Mouse (Mus musculus) left cerebral cortex, postnatal 10 days (tissue): ENCODE measurements at regions not wholly inside any gene's neighbourhood (a gene's known extent, or its start where the extent isn't known, plus 50 kb on each side); places are given as distances from the start of the nearest gene placed in this dataset.

Experiments used
- DNase-seq, 2 experiments: peaks; one replicate each; pipeline ENCODE4 v3.0.0; 2021 to 2022; ENCODE audit warnings: low spot score in 2 of 2, mixed read lengths in 1 of 2; ENCODE audit errors: extremely low spot score in 1 of 2
- intact Hi-C: fragments of 180-260 bp; cut with DNase I; formaldehyde crosslinking; loops from one replicate; pipeline ENCODE4 v1.15.1; 2025

- DNase-seq, result no peak
- intact Hi-C loops, result no loop called here
Observed at GRCm38 (mm10) chr3:150109561-150109960, 1119.2 kb upstream of the Adgrl2 start.

DNA sequence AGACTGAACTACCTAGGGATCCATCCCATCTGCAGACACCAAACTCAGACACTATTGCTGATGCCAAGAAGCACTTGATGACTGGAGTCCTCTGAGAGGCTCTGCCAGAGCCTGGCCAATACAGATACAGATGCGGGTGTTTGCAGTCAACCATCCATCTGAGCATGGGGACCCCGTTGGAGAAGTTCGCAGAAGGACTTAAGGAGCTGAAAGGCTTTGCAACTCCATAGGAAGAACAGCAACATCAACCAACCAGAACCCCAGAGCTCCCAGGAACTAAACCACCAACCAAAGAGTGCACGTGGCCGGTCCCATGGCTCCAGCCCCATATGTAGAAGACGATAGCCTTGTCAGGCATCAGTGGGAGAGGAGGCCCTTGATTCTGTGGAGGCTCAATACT, 1121.9 kb upstream of the Adgrl2 start:
- intact Hi-C loops, result no loop called here
- DNase-seq, result no peak

GRCm38 (mm10) chr3:150119866-150120265, 1129.5 kb upstream of the Adgrl2 start:
- intact Hi-C loops, result no loop called here
- DNase-seq, result no peak

DNA sequence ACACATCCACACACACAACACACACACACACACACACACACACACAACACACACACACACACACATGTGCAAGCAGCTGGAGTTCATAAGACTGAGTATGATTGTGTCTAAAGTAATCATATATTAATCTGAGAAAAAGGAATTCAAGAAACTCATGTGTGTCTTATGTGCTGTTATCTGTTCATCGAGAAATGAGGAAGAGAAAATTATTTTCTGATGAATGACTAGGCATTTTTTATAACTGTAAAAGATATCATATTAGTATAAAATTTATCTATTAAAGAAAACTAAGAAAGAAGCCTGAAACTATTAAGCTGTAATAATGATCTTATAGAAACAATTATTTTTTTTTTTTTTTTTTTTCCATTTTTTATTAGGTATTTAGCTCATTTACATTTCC, 1156.3 kb upstream of the Adgrl2 start:
- intact Hi-C loops, result no loop called here

GRCm38 (mm10) chr3:150151152-150151822, 1160.9 kb upstream of the Adgrl2 start:
- no peak for DNase-seq

More for the DNA sequence above, 1156.3 kb upstream of the Adgrl2 start:
- no peak for DNase-seq

GRCm38 (mm10) chr3:150151823-150152158, 1161.4 kb upstream of the Adgrl2 start:
- DNase-seq, result no peak
- intact Hi-C loops, result no loop called here

More at GRCm38 (mm10) chr3:150151152-150151822, 1160.9 kb upstream of the Adgrl2 start:
- intact Hi-C loops, result no loop called here

DNA sequence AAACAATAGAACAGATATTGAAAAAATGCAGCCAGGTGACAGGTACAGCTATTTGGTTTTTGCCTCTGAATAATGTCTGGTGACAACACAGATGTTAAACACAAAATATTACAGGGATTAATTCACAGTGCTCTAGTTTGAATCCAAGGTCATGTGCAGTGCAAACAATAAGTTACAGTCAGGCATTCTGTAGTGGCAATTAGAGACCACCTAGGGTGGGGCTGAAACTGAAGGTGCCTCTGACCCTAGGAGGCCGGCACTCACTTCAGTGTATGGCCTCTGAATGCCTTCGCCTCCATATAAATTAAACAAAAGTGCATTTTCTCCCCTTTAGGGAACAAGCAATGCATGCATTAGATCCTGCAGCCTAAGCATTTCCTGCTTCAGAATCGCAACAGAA, 1162.5 kb upstream of the Adgrl2 start:
- no peak for DNase-seq
- intact Hi-C loops, result no loop called here

GRCm38 (mm10) chr3:150185807-150186206, 1195.5 kb upstream of the Adgrl2 start:
- intact Hi-C loops, result no loop called here

GRCm38 (mm10) chr3:150193132-150193531, 1202.8 kb upstream of the Adgrl2 start:
- intact Hi-C loops, result no loop called here
- DNase-seq, result no peak

More at GRCm38 (mm10) chr3:150185807-150186206, 1195.5 kb upstream of the Adgrl2 start:
- no peak for DNase-seq

DNA sequence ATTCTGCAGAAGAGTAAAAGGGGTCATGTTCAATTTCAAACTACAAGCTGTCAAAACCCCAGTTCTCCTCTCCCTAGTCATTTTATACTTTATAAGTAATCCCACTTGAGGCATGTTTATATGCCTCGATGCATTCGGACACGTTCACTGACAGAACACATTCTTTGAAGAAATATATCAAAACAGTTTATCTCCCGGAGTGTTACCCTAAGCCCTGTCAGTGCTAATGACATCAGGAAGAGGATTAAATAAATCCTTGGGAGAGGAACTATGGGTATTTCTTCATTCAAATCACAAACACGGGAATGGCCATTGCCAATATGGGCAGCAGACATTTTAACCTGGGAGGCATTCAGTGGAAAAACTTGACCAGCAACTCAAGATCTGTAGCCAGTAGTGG, 1208.1 kb upstream of the Adgrl2 start:
- intact Hi-C loops, result no loop called here

DNA sequence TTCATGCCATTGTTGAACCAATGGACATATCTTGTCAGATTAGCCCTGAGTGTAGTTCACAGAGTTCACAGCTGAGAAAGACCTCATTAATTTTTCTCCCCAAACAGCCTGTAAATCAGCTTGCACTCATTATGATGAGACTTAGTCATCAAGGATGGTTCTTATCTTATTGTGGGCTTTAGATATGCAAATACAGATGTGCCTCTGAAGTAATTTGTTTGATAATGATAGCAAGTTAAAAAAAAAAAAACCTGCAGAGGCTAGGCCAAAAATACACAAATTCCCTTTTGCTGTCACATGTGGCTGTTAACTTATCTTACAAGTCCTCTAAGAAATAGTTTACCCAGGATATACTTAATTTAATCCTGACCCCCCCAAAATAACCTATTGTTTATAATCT, 1215.5 kb upstream of the Adgrl2 start:
- DNase-seq, result no peak
- intact Hi-C loops, result no loop called here

More for the DNA sequence above, 1208.1 kb upstream of the Adgrl2 start:
- DNase-seq, result no peak

DNA sequence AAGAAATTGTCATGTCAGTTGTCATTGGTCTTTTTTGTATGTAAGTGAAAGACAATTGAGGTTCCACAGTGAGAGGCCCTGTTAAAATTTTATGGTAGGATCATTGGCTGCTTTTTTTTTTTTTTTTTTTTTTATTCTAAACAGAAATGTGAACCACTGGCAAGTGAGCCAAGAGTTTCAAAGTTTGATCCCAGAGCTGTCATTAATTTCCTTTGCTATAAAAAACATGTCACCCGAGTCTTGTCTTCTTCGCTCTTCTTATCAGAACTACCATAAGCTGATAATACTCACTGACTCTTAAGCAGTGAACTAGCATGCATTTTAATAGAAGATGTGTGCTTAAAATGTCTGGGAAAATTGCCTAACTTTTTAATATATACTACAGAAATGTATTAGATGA, 1204.4 kb upstream of the Adgrl4 start:
- intact Hi-C loops, result no loop called here

DNA sequence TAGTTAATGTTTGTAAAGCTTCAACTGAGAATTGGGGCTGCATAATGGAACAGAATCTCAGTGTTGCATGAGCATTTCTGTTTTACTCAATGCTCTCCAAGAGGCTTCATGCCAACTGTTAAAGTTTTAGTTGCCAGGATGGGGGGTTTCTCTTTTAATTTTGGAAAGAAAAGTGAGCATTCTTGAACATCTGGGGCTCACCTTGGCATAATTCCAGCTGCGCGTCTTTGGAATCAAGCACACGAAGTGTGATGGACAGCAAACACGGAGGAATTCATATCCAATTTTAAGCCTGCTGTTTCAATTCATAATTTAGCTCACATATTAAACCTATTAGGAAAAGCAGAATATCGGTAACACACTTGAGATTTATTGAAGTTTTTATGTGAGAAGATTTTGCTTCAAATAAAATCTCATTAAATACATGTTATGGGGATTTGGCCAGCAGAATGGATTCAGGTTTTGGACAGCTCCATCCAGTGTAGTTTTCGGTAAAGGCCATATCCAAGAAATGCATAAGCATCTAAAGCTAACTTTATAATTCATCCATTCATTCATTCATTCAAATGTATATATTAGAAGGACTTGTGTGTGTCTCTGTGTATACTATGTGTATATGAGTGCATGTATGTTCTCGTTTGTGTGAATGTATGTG, 1200.6 kb upstream of the Adgrl4 start:
- intact Hi-C loops, result no loop called here

More for the DNA sequence above, 1204.4 kb upstream of the Adgrl4 start:
- no peak for DNase-seq

DNA sequence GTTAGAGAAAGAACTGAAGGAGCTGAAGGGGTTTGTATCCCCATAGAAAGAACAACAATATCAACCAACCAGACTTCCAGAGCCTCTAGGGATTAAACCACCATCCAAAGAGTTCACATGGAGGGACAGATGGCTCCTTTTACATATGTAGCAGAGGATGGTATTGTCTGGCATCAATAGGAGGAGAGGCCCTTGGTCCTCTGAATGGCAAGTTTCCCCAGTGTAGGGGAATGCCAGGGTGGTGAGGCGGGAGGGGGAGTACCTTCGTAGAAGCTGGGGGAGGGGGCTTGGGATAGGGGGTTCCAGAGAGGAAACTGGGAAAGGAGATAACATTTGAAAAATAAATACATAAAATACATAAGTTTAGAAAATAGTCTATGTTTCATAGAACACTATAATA, 1162.6 kb upstream of the Adgrl4 start:
- DNase-seq, result no peak
- intact Hi-C loops, result no loop called here

More for the DNA sequence above, 1200.6 kb upstream of the Adgrl4 start:
- no peak for DNase-seq

DNA sequence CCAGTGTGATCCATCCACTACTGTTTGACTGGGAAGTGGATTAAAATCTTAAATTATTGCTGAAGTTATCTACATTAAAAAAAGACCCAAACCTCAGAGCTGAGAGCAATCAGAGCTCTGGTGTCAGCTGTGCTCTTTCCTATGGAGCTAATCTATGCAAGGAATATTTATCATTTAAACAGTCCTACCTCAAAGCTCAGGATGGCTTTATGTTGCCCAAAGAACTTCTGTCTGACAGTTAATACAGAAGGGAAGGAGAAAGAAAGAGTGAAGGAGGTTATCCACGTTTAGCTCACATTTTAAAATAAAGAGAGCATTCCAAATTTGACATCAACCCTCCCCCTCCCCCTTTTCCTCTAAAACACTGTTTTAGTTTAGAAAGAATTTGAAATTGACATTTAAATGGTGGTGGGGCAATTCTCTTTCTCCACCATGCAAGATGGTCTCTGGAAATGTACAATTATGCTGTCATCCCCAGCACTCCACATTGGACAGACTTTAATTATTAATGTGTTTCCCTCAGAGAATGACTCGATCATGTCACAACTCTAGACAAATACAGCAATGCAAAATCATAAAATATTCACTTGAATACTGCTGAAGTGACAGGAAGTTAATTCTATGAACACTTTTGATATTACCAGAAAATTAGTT, 1141.5 kb upstream of the Adgrl4 start:
- DNase-seq, result no peak
- intact Hi-C loops, result no loop called here

GRCm38 (mm10) chr3:150328811-150329210, 1108.9 kb upstream of the Adgrl4 start:
- intact Hi-C loops, result no loop called here
- DNase-seq, result no peak

DNA sequence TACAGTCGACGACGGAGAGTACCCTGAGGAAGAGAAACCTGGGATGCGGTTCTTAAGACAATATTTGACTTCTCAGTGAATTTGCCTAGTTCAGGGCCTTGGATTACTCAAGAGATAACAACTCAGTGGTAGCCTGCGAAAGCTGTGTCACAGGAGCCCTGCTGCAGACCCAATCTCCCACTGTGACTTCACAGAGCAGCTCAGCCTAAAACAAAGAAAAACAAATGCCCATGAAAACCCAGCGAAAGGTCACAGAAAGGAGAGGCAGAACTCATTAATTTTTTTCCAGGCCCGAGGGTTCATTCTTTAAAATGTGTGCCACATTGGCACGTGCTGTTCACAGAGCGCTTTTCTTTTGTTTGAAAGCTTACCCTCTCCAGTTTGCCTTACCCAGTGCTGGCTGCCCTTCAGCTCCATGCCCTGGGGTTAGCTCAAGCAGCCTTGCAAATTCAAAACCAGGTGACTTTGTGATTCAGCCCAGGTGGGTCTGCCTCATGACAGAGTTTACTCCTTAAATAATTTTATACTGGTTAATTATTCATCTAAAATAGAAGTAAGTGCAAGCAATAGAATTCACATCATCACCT, 1085.5 kb upstream of the Adgrl4 start:
- intact Hi-C loops, result no loop called here

GRCm38 (mm10) chr3:150365766-150366165, 1071.9 kb upstream of the Adgrl4 start:
- intact Hi-C loops, result no loop called here
- no peak for DNase-seq

More for the DNA sequence above, 1085.5 kb upstream of the Adgrl4 start:
- DNase-seq, result no peak

- intact Hi-C loops, result loop anchor here (5.0 to 10.0 kb wide), 2 partner anchors 617 to 1180 kb away; no protein-coding TSS in a partner anchor
- DNase-seq, result peak; percentile 4 to 43
Observed at GRCm38 (mm10) chr3:150384996-150385627, 1052.6 kb upstream of the Adgrl4 start.
